Mouse (Mus musculus) forebrain, embryonic 16.5 days (tissue): ENCODE data around the gene Cdrt4. TPM values are rescaled to one million over a fixed set of nuclear protein-coding genes. Genes with fewer than 3 reads are reported as not detected.

Experiments used
- ATAC-seq: fragments of 200-750 bp; cut with Nextera tagmentation; 2 replicates; pipeline ENCODE4 v1.8.0; 2017; ENCODE audit warnings: mild to moderate bottlenecking, moderate library complexity
- H3K27ac ChIP-seq: fragments of 300-500 bp; sonication (generic); 2 replicates; pipeline ENCODE4 v1.5.1; 2014; ENCODE audit warnings: low read length, control low read depth
- H3K27me3 ChIP-seq: fragments of 300-500 bp; sonication (generic); replicated peaks from 2 replicates; pipeline ENCODE4 v1.6.1; 2014; ENCODE audit warnings: low read length; ENCODE audit not compliant: control insufficient read depth, insufficient read depth
- H3K36me3 ChIP-seq: fragments of 300-500 bp; sonication (generic); 2 replicates; pipeline ENCODE4 v1.6.1; 2014; ENCODE audit not compliant: control insufficient read depth, insufficient read depth
- H3K4me1 ChIP-seq: fragments of 300-500 bp; sonication (generic); replicated peaks from 2 replicates; pipeline ENCODE4 v1.6.1; 2014; ENCODE audit warnings: low read length; ENCODE audit not compliant: control insufficient read depth, insufficient read depth
- H3K4me2 ChIP-seq: fragments of 300-500 bp; sonication (generic); 2 replicates; pipeline ENCODE4 v1.6.1; 2014; ENCODE audit warnings: mild to moderate bottlenecking, low read length, control low read depth
- H3K4me3 ChIP-seq: fragments of 300-500 bp; sonication (generic); replicated peaks from 2 replicates; pipeline ENCODE4 v1.5.1; 2014; ENCODE audit warnings: mild to moderate bottlenecking, low read length, control low read depth
- H3K9ac ChIP-seq: fragments of 300-500 bp; sonication (generic); replicated peaks from 2 replicates; pipeline ENCODE4 v1.6.1; 2014; ENCODE audit warnings: low read depth, low read length, control low read depth
- H3K9me3 ChIP-seq: fragments of 300-500 bp; sonication (generic); 2 replicates; pipeline ENCODE4 v1.6.1; 2016; ENCODE audit warnings: low read length; ENCODE audit not compliant: control insufficient read depth
- WGBS: fragments of 180-500 bp; shearing (Covaris S2); extraction: QIAGEN DNeasy Blood & Tissue Kit; methylation state at CpG from one replicate; pipeline ENCODE4 v1.1.7; 2014; 5-methylcytosine and 5-hydroxymethylcytosine counted together
- polyA plus RNA-seq: library from polyadenylated mRNA; unstranded; fragments of >200 nt; fragmentation: Nextera tagmentation; extraction: Ambion mirVana; gene quantifications from 2 replicates; pipeline ENCODE4 v1.2.1, GENCODE M21; 2015

The Cdrt4 gene
- polyA plus RNA-seq, 1 experiment from 2014 or later: not detected

GRCm38 (mm10) chr11:62934795-62935514 lies 16.0 kb upstream of the Cdrt4 start:
- WGBS: 83% methylated on average over 11 of the region's 11 CpGs
- Histone ChIP-seq H3K9me3 (no peaks in the 10 kb centered on the region), H3K4me1 (no peaks in the 10 kb centered on the region), H3K9ac (no peak overlapping the region), H3K4me3 (no peak overlapping the region), H3K27me3 (no peaks in the 10 kb centered on the region), H3K27ac (no peak overlapping the region), H3K36me3 (no peaks in the 10 kb centered on the region), H3K4me2 (no peak overlapping the region)
- no peak for ATAC-seq

- H3K36me3 ChIP-seq: no peaks in the 10 kb centered on the region
- no peak overlapping the region for H3K4me3 ChIP-seq
- no peak overlapping the region for H3K9ac ChIP-seq
- H3K4me1 ChIP-seq: no peaks in the 10 kb centered on the region
- no peak for ATAC-seq
- WGBS: 88% methylated on average over 6 of the region's 6 CpGs
- no peak overlapping the region for H3K4me2 ChIP-seq
- H3K27ac ChIP-seq: no peak overlapping the region
- no peaks in the 10 kb centered on the region for H3K9me3 ChIP-seq
- H3K27me3 ChIP-seq: no peaks in the 10 kb centered on the region
Measured at GRCm38 (mm10) chr11:62937986-62938385, 13.0 kb upstream of the Cdrt4 start.

DNA sequence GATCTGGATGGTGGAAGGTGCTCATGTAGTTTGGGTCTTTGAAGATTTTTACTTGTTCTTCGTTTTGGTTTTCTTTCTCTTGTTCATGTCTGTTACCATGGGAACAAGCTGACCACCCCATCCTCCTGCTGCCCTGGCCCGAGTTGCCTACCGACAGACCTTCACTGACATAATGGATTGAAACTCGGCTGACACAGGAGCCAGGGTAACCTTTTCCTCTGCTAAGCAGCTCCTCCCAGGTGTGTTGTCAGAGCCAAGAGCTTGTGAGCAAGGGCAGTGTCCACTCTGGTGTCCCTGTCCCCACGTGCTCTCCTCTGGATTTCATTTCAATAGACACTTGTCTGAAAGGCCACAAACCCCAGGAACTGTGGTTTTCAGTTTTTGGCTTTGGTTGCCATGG lies 12.1 kb upstream of the Cdrt4 start:
- no peak for ATAC-seq
- no peak overlapping the region for H3K4me3 ChIP-seq
- WGBS: 73% methylated on average over 5 of the region's 5 CpGs
- no peaks in the 10 kb centered on the region for H3K4me1 ChIP-seq
- no peak overlapping the region for H3K27ac ChIP-seq
- no peaks in the 10 kb centered on the region for H3K9me3 ChIP-seq
- H3K36me3 ChIP-seq: no peaks in the 10 kb centered on the region
- no peak overlapping the region for H3K4me2 ChIP-seq
- no peak overlapping the region for H3K9ac ChIP-seq
- H3K27me3 ChIP-seq: no peaks in the 10 kb centered on the region

GRCm38 (mm10) chr11:62940176-62940575 lies 10.8 kb upstream of the Cdrt4 start:
- Histone ChIP-seq H3K4me3 (no peak overlapping the region), H3K9ac (no peak overlapping the region), H3K4me1 (no peaks in the 10 kb centered on the region), H3K27me3 (no peaks in the 10 kb centered on the region), H3K36me3 (no peaks in the 10 kb centered on the region), H3K27ac (no peak overlapping the region), H3K4me2 (no peak overlapping the region), H3K9me3 (no peaks in the 10 kb centered on the region)
- no peak for ATAC-seq
- WGBS: 87% methylated on average over 3 of the region's 3 CpGs

GRCm38 (mm10) chr11:62943538-62943937 lies 7.5 kb upstream of the Cdrt4 start:
- Histone ChIP-seq H3K27me3 (no peaks in the 10 kb centered on the region), H3K4me1 (no peaks in the 10 kb centered on the region), H3K4me3 (no peak overlapping the region), H3K9me3 (no peaks in the 10 kb centered on the region), H3K4me2 (no peak overlapping the region), H3K27ac (no peak overlapping the region), H3K9ac (no peak overlapping the region), H3K36me3 (no peaks in the 10 kb centered on the region)
- 67% methylated on average over 6 of the region's 6 CpGs for WGBS
- no peak for ATAC-seq

DNA sequence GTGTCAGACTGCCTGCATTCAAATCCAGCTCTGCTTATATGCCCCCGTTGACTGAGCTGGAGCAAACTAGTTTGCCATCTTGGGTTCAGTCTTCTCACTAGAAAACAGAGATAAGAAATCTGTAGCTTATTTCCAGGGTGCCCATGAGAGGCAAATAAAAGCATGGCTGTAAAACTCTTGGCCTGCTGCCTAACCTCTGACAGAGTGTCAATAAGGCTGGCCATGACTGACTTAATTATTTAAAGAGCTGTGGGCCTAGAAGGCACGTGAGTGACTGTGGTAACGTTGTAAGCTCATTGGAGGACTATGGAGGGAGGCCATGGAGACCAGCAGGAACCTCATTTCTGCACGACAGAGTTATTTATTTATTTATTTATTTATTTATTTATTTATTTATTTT lies 5.5 kb upstream of the Cdrt4 start:
- Histone ChIP-seq H3K9ac (no peak overlapping the region), H3K27ac (no peak overlapping the region), H3K4me1 (no peaks in the 10 kb centered on the region), H3K4me3 (no peak overlapping the region), H3K4me2 (no peak overlapping the region), H3K27me3 (no peaks in the 10 kb centered on the region), H3K36me3 (no peaks in the 10 kb centered on the region), H3K9me3 (no peaks in the 10 kb centered on the region)
- WGBS: 62% methylated on average over 4 of the region's 4 CpGs
- no peak for ATAC-seq

DNA sequence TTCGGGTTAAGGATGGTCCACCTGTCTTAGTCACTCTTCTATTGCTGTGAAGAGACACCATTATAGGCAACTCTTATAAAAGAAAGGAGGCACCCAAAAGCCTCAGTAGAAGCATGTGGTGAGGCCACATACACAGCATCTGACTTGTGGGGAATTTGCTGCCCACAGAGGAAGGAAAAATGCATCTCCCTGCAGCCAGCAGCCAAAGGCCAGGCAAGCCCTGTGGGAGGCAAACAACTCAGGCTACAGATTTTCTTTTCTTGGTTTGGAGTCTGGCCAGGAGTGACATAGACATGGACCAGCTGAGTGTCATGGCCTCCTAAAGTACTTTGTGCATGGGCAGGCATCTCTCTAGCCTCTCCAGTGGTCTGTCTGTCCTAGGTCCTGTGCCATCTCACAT lies 1.4 kb upstream of the Cdrt4 start:
- Histone ChIP-seq H3K36me3 (no peaks in the 10 kb centered on the region), H3K4me3 (no peak overlapping the region), H3K27me3 (no peaks in the 10 kb centered on the region), H3K9me3 (no peaks in the 10 kb centered on the region), H3K4me1 (no peaks in the 10 kb centered on the region), H3K27ac (no peak overlapping the region), H3K9ac (no peak overlapping the region), H3K4me2 (no peak overlapping the region)
- no peak for ATAC-seq
- WGBS: 92% methylated on average over 1 of the region's 1 CpGs

- no peak for ATAC-seq
- Histone ChIP-seq H3K36me3 (no peaks in the 10 kb centered on the region), H3K4me1 (no peaks in the 10 kb centered on the region), H3K9ac (no peak overlapping the region), H3K4me3 (no peak overlapping the region), H3K4me2 (no peak overlapping the region), H3K27me3 (no peaks in the 10 kb centered on the region), H3K27ac (no peak overlapping the region), H3K9me3 (no peaks in the 10 kb centered on the region)
- 100% methylated on average over 2 of the region's 3 CpGs for WGBS
Measured at GRCm38 (mm10) chr11:62954766-62955165, 3.8 kb downstream of the Cdrt4 start.

- H3K4me3 ChIP-seq: no peak overlapping the region
- no peak overlapping the region for H3K9ac ChIP-seq
- H3K4me2 ChIP-seq: no peak overlapping the region
- no peak overlapping the region for H3K27ac ChIP-seq
- WGBS: 87% methylated on average over 5 of the region's 5 CpGs
- H3K9me3 ChIP-seq: no peaks in the 10 kb centered on the region
- H3K4me1 ChIP-seq: no peaks in the 10 kb centered on the region
- ATAC-seq: no peak
- H3K27me3 ChIP-seq: no peaks in the 10 kb centered on the region
- no peaks in the 10 kb centered on the region for H3K36me3 ChIP-seq
Measured at GRCm38 (mm10) chr11:62955186-62955585, 4.2 kb downstream of the Cdrt4 start.

- no peaks in the 10 kb centered on the region for H3K36me3 ChIP-seq
- H3K4me3 ChIP-seq: no peak overlapping the region
- H3K9ac ChIP-seq: no peak overlapping the region
- no peaks in the 10 kb centered on the region for H3K27me3 ChIP-seq
- no peak overlapping the region for H3K4me2 ChIP-seq
- WGBS: 38% methylated on average over 6 of the region's 6 CpGs
- H3K4me1 ChIP-seq: no peaks in the 10 kb centered on the region
- H3K27ac ChIP-seq: no peak overlapping the region
- no peaks in the 10 kb centered on the region for H3K9me3 ChIP-seq
- ATAC-seq: no peak
Measured at GRCm38 (mm10) chr11:62955776-62956175, 4.8 kb downstream of the Cdrt4 start.
